Mouse (Mus musculus): ENCODE results near the gene Nol11. TPM values are rescaled to one million over a fixed set of nuclear protein-coding genes. Genes with fewer than 3 reads are reported as not detected.
A peak's percentile ranks its signal among the peaks of the same experiment; 100 is the strongest.

The Nol11 gene
- polyA plus RNA-seq, 1 experiment from 2014 or later: 66.2 TPM

DNA sequence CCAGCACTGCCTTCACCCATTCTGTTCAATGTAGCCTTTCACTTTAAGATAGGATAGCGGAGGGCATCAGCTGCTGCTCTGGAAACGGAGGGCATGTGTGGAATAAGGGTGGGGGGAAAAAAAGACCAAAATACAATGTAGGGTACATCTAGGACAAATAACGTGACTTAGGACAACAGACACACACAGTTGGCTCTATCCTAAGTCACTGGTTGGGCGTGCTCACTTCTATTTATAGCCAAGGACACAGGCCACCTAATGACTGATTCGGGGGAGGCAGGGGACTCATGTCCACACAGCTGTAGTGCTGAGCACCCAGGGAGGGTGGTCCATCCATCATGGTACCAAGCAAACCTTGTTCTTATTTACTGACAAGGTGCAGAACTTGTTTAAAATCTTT, 36.1 kb upstream of the Nol11 start:
- DNase-seq (no peak), ATAC-seq (ENCODE audit: insufficient read depth) (no peak)
- Histone ChIP-seq H3K4me1 (ENCODE audit: insufficient read depth) (no peaks in the 10 kb centered on the region), H3K9ac (no peak overlapping the region), H3K4me3 (ENCODE audit: low read depth, low read length) (no peak overlapping the region), H3K27me3 (ENCODE audit: insufficient read depth, low read length) (no peaks in the 10 kb centered on the region), H3K36me3 (ENCODE audit: insufficient read depth) (no peaks in the 10 kb centered on the region), H3K27ac (ENCODE audit: low read depth) (no peak overlapping the region), H3K4me2 (no peak overlapping the region), H3K9me3 (ENCODE audit: low read depth, low read length) (no peaks in the 10 kb centered on the region)
- WGBS: 66% methylated on average over 5 of the region's 5 CpGs
- TF ChIP-seq CTCF (IDR thresholded peaks at IDR 0.05; ENCODE audit: low read depth): no peak

DNA sequence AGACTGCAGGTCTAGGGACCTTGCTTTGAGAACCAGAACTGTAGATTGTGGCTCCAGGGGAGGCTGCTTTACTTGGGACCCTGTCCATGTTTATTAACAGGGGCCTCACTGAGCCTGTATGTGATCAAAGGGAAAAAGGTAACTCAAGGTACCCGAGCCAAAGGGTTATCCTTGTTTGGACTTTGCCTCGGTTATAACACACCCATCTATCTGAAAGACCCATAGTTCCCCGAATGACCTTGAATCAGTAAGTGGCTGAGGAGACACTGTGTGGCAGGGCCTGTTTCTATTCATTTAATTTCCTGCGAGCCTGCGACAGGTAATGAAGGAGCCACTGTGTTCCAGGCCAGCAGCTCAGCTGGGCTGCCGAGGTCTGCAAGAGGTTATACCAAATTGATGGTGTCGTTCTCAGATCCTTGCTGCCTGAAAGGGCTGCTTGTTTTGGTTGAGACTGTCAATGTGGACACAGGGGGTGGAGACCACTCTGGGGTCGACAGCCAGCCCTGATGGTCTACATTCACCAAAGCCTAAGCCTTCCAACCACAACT, 34.6 kb upstream of the Nol11 start:
- Histone ChIP-seq H3K36me3 (ENCODE audit: insufficient read depth) (no peaks in the 10 kb centered on the region), H3K4me2 (no peak overlapping the region), H3K27ac (ENCODE audit: low read depth) (peak overlapping the region; percentile 22), H3K27me3 (ENCODE audit: insufficient read depth, low read length) (no peaks in the 10 kb centered on the region), H3K4me3 (ENCODE audit: low read depth, low read length) (no peak overlapping the region), H3K4me1 (ENCODE audit: insufficient read depth) (no peaks in the 10 kb centered on the region), H3K9ac (no peak overlapping the region), H3K9me3 (ENCODE audit: low read depth, low read length) (no peaks in the 10 kb centered on the region)
- ATAC-seq (ENCODE audit: insufficient read depth): no peak
- peak; percentile 20 for DNase-seq
- 55% methylated on average over 8 of the region's 8 CpGs for WGBS
- TF ChIP-seq CTCF (IDR thresholded peaks at IDR 0.05; ENCODE audit: low read depth): no peak

DNA sequence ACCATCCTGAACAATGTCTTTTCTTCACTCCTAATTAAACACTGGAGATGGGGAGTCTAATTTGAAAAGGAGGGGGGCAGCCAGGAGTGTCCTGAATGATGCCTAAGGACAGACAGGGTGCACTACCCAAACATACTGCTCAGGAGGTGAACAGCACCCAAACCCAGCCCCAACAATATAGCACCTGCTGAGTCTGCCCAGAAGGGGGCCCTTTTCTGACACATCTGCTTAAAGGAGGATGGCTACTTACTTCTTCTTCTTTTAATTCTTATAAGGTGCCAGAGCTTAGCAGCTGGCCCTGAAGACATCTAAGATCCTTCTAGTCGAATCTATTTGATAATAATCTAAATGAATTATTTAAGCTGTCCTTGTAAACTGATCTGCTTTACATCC, 34.0 kb upstream of the Nol11 start:
- 44% methylated on average over 1 of the region's 1 CpGs for WGBS
- no peak overlapping the region for H3K4me2 ChIP-seq
- no peak for ATAC-seq (ENCODE audit: insufficient read depth)

DNA sequence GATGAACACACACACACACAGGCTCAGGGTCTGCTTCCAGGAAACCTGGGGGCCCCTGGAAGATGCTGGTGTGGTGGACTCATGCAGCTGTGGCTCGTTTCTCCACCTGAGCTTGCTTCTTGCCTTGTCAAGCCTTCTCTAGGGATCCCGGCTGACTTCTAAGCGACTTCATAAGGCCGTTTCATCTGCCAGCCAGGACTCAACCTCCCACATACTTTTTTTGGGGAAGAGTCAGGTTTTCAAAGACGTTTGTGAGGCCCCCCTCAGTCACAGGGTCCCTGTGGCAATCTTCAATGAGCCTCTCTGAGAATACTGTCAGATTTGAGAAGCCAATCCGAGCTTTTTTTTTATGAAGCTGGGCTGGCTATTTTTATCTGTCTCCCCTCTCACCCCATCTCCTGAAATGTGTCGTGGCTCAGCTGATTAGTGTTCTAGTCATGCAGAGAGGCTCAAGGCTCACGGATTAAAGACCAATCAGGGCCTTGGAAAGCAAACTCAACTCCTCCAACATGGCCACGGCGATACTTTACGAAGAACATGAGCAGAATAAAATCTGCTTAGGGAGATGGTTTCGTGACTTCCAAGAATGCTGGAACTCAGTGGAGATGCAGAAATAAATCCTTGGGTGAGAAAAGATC, 33.5 kb upstream of the Nol11 start:
- Histone ChIP-seq H3K9ac (no peak overlapping the region), H3K4me1 (ENCODE audit: insufficient read depth) (no peaks in the 10 kb centered on the region), H3K27ac (ENCODE audit: low read depth) (no peak overlapping the region), H3K27me3 (ENCODE audit: insufficient read depth, low read length) (no peaks in the 10 kb centered on the region), H3K9me3 (ENCODE audit: low read depth, low read length) (no peaks in the 10 kb centered on the region), H3K4me3 (ENCODE audit: low read depth, low read length) (no peak overlapping the region), H3K4me2 (no peak overlapping the region), H3K36me3 (ENCODE audit: insufficient read depth) (no peaks in the 10 kb centered on the region)
- ATAC-seq (ENCODE audit: insufficient read depth) (no peak), DNase-seq (no peak)
- no peak for TF ChIP-seq CTCF (IDR thresholded peaks at IDR 0.05; ENCODE audit: low read depth)
- WGBS: 61% methylated on average over 12 of the region's 12 CpGs

More for the DNA sequence above, 34.0 kb upstream of the Nol11 start:
- Histone ChIP-seq H3K4me1 (ENCODE audit: insufficient read depth) (no peaks in the 10 kb centered on the region), H3K9ac (no peak overlapping the region), H3K27me3 (ENCODE audit: insufficient read depth, low read length) (no peaks in the 10 kb centered on the region), H3K4me3 (ENCODE audit: low read depth, low read length) (no peak overlapping the region), H3K27ac (ENCODE audit: low read depth) (peak overlapping the region; percentile 22), H3K9me3 (ENCODE audit: low read depth, low read length) (no peaks in the 10 kb centered on the region), H3K36me3 (ENCODE audit: insufficient read depth) (no peaks in the 10 kb centered on the region)
- DNase-seq: no peak
- TF ChIP-seq CTCF (IDR thresholded peaks at IDR 0.05; ENCODE audit: low read depth): no peak

DNA sequence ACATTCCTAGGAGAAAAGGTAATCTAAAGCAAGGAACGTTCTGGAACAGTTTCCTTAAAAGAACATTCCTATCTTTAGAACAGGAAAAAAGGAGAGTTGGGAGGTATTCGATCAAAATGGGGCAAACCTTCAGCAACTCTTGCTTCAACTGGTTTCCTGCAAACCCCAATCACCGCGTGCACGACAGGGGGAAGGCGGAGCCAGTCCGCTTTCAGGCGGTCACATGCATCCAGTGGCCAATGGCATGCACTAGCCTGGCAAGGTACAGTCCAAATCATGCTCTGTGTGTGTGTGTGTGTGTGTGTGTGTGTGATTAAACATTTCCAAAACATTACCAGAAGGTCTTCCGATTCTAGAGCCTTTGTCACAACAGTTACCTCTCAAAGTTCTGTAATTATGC, 25.9 kb upstream of the Nol11 start:
- Histone ChIP-seq H3K4me3 (ENCODE audit: low read depth, low read length) (no peak overlapping the region), H3K9ac (no peak overlapping the region), H3K9me3 (ENCODE audit: low read depth, low read length) (no peaks in the 10 kb centered on the region), H3K4me2 (no peak overlapping the region), H3K4me1 (ENCODE audit: insufficient read depth) (no peaks in the 10 kb centered on the region), H3K27ac (ENCODE audit: low read depth) (no peak overlapping the region), H3K27me3 (ENCODE audit: insufficient read depth, low read length) (no peaks in the 10 kb centered on the region), H3K36me3 (ENCODE audit: insufficient read depth) (no peaks in the 10 kb centered on the region)
- ATAC-seq (ENCODE audit: insufficient read depth): no peak
- DNase-seq: no peak
- TF ChIP-seq CTCF (IDR thresholded peaks at IDR 0.05; ENCODE audit: low read depth): no peak
- WGBS: 83% methylated on average over 9 of the region's 9 CpGs

DNA sequence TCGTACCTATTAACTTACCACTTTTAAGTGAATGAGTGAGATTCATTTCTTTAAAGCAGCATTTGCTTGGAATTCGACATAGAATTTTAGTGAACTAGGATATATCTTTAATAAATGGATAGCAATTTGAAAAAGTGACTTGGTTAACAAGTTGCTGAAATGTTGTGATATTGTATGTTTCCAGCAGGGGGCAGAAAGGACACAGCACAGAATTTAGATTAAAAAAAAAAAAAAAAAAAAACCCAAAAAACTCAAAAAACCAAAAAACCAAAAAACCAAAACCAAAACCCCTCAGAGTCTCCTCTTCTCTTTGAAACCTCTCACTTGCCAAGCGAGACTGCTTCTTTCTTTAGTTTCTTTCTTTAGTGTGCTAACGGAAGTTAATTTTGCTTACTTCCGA, 24.6 kb upstream of the Nol11 start:
- 73% methylated on average over 5 of the region's 5 CpGs for WGBS
- ATAC-seq (ENCODE audit: insufficient read depth) (no peak), DNase-seq (peak; percentile 86)
- H3K4me3 ChIP-seq (ENCODE audit: low read depth, low read length): no peak overlapping the region
- H3K4me1 ChIP-seq (ENCODE audit: insufficient read depth): no peaks in the 10 kb centered on the region
- TF ChIP-seq CTCF (IDR thresholded peaks at IDR 0.05; ENCODE audit: low read depth): peak; percentile 65
- no peaks in the 10 kb centered on the region for H3K36me3 ChIP-seq (ENCODE audit: insufficient read depth)
- H3K27ac ChIP-seq (ENCODE audit: low read depth): no peak overlapping the region
- H3K9ac ChIP-seq: no peak overlapping the region
- H3K4me2 ChIP-seq: no peak overlapping the region
- H3K27me3 ChIP-seq (ENCODE audit: insufficient read depth, low read length): no peaks in the 10 kb centered on the region
- H3K9me3 ChIP-seq (ENCODE audit: low read depth, low read length): no peaks in the 10 kb centered on the region

DNA sequence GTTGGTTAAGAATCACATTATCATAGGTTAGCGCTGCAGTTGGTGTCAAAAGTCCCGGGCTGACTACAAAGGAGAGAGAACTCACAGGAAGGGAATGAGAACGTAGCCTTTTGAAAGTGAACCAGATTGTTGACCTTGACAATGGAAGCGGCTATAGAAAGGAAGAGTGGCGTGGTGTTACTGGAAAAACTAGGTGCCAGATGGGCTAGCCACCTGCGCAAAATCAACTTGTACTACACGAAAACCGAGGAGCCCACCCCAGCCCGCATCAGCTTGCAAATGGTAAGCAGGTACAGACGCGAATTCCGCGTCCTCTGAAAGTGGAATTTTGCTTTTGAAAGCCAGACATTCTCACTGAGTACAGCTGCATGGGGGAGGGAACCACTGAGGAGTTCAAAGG, 20.6 kb upstream of the Nol11 start:
- H3K27me3 ChIP-seq (ENCODE audit: insufficient read depth, low read length): no peaks in the 10 kb centered on the region
- no peak overlapping the region for H3K27ac ChIP-seq (ENCODE audit: low read depth)
- H3K9me3 ChIP-seq (ENCODE audit: low read depth, low read length): no peaks in the 10 kb centered on the region
- no peak for DNase-seq
- 76% methylated on average over 13 of the region's 13 CpGs for WGBS
- no peak for ATAC-seq (ENCODE audit: insufficient read depth)
- H3K4me2 ChIP-seq: no peak overlapping the region
- no peak overlapping the region for H3K9ac ChIP-seq
- no peak for TF ChIP-seq CTCF (IDR thresholded peaks at IDR 0.05; ENCODE audit: low read depth)
- no peaks in the 10 kb centered on the region for H3K36me3 ChIP-seq (ENCODE audit: insufficient read depth)
- H3K4me3 ChIP-seq (ENCODE audit: low read depth, low read length): no peak overlapping the region
- H3K4me1 ChIP-seq (ENCODE audit: insufficient read depth): no peaks in the 10 kb centered on the region
